Mouse (Mus musculus) kidney, embryonic 14.5 days (tissue): ENCODE data around the gene Cox10. TPM values are rescaled to one million over a fixed set of nuclear protein-coding genes. Genes with fewer than 3 reads are reported as not detected.

Experiments
- ATAC-seq: fragments of 200-750 bp; cut with Nextera tagmentation; 2 replicates; pipeline ENCODE4 v1.8.0; 2017; ENCODE audit warnings: moderate number of reproducible peaks, mild to moderate bottlenecking, moderate TSS enrichment, moderate library complexity; ENCODE audit not compliant: low FRiP score, low TSS enrichment
- H3K27ac ChIP-seq: fragments of 300-500 bp; sonication (generic); 2 replicates; pipeline ENCODE4 v1.5.1; 2014; ENCODE audit warnings: low read depth, mild to moderate bottlenecking, low read length, moderate library complexity, mixed read lengths
- H3K27me3 ChIP-seq: fragments of 300-500 bp; sonication (generic); 2 replicates; pipeline ENCODE4 v1.6.1; 2014; ENCODE audit warnings: mild to moderate bottlenecking, low read length; ENCODE audit not compliant: control insufficient read depth, insufficient read depth
- H3K36me3 ChIP-seq: fragments of 300-500 bp; sonication (generic); 2 replicates; pipeline ENCODE4 v1.6.1; 2014; ENCODE audit warnings: low read length, mixed read lengths; ENCODE audit not compliant: control insufficient read depth, insufficient read depth
- H3K4me1 ChIP-seq: fragments of 300-500 bp; sonication (generic); 2 replicates; pipeline ENCODE4 v1.6.1; 2014; ENCODE audit warnings: low read length, mixed read lengths; ENCODE audit not compliant: control insufficient read depth, insufficient read depth
- H3K4me2 ChIP-seq: fragments of 300-500 bp; sonication (generic); replicated peaks from 2 replicates; pipeline ENCODE4 v1.6.1; 2014; ENCODE audit warnings: low read depth, mild to moderate bottlenecking, low read length
- H3K4me3 ChIP-seq: fragments of 300-500 bp; sonication (generic); 2 replicates; pipeline ENCODE4 v1.5.1; 2014; ENCODE audit warnings: mild to moderate bottlenecking, low read length
- H3K9ac ChIP-seq: fragments of 300-500 bp; sonication (generic); 2 replicates; pipeline ENCODE4 v1.6.1; 2014; ENCODE audit warnings: low read depth, mild to moderate bottlenecking, low read length, moderate library complexity
- H3K9me3 ChIP-seq: fragments of 300-500 bp; sonication (generic); 2 replicates; pipeline ENCODE4 v1.6.1; 2016; ENCODE audit warnings: low read length; ENCODE audit not compliant: control insufficient read depth
- WGBS: fragments of 180-500 bp; shearing (Covaris S2); extraction: QIAGEN DNeasy Blood & Tissue Kit; methylation state at CpG from one replicate; pipeline ENCODE4 v1.1.7; 2014; 5-methylcytosine and 5-hydroxymethylcytosine counted together
- polyA plus RNA-seq: library from polyadenylated mRNA; unstranded; fragments of >200 nt; fragmentation: Nextera tagmentation; extraction: Ambion mirVana; gene quantifications from 2 replicates; pipeline ENCODE4 v1.2.1, GENCODE M21; 2014

Gene Cox10
- polyA plus RNA-seq, 1 experiment from 2014 or later, result 30.2 TPM

DNA sequence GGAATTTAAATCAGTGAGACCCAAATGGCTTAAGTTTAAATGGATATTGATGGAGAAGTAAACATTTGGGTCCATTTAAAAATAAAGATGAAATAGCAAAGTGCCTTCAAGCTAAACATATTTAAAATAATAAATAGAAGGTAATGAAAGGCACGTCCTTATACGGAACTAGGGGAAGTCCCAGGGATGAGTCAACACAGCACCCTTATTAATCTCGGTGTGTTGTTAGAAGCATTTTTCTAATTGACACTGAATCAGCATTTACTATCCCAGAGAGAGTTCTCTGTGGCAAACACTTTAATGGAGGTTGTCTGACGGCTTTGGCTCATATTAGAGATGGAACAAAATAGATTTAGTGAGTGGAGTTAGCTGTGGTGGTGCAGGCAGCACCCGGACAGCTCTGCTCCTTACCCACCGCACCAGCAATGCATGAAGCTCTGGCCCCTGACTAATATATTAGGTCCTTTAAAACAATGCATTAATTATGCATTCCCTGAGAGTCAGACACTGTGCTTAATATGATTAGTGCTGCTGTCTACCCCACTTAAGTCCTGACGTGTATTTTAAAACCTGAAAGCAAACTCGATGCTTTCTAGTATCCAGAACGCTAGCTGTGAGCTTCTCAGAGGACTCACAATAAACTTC is 56.7 kb downstream of the Cox10 start:
- no peak for ATAC-seq
- WGBS, result 35% methylated on average over 9 of the region's 9 CpGs
- Histone ChIP-seq H3K36me3 (no peaks in the 10 kb centered on the region), H3K4me3 (no peak overlapping the region), H3K9me3 (no peaks in the 10 kb centered on the region), H3K27me3 (no peaks in the 10 kb centered on the region), H3K9ac (no peak overlapping the region), H3K27ac (no peak overlapping the region), H3K4me1 (no peaks in the 10 kb centered on the region; the same call in none of the 2 replicates), H3K4me2 (no peak overlapping the region)

DNA sequence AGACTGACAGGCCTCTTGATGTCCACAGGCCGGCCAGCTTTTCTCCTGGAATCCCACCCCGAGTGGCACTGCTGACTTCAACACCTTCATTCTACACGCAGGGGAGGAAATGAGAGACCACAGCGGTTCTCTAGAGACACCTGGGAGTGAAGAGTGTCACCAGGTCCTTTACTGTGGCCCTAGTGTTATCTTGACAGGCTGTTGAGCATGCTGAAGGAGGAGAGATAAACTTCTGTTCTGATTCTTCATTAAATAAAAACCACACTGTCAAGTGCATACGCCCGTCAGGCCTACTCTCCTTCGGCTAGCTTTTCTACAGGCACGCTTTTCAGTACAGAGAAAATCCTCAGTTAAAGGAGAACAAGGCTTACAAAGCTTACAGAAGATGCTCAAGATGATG is 60.0 kb downstream of the Cox10 start:
- 75% methylated on average over 8 of the region's 8 CpGs for WGBS
- ATAC-seq, result no peak
- H3K36me3 ChIP-seq, result no peaks in the 10 kb centered on the region
- no peaks in the 10 kb centered on the region; the same call in 1 of the 2 replicates for H3K4me1 ChIP-seq
- H3K9me3 ChIP-seq, result no peaks in the 10 kb centered on the region
- no peak overlapping the region for H3K27ac ChIP-seq
- H3K4me3 ChIP-seq, result no peak overlapping the region
- H3K4me2 ChIP-seq, result no peak overlapping the region
- H3K9ac ChIP-seq, result no peak overlapping the region
- no peaks in the 10 kb centered on the region for H3K27me3 ChIP-seq

DNA sequence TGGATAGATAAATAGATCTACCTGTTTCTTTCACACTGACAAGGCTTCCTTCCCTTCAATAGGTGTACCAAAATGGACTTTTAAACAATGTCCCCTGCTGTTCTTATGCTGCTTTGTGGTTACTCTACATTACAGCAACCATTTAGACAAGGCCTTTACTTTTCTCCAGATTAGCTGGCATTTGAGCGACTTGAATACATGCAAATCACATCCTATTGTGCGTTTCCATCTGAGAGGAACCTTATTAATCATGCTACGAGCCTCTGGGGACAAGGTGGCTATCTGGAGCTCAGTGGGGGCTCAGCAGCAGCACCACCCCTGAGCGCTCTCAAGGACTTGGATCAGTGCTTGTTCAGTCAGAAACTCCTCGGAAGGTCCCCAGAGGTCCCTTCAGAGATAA is 61.1 kb downstream of the Cox10 start:
- 76% methylated on average over 5 of the region's 5 CpGs for WGBS
- Histone ChIP-seq H3K4me2 (no peak overlapping the region), H3K4me3 (no peak overlapping the region), H3K27ac (no peak overlapping the region), H3K36me3 (no peaks in the 10 kb centered on the region), H3K9me3 (no peaks in the 10 kb centered on the region), H3K9ac (no peak overlapping the region), H3K27me3 (no peaks in the 10 kb centered on the region), H3K4me1 (no peaks in the 10 kb centered on the region)
- no peak for ATAC-seq

GRCm38 (mm10) chr11:64015309-64015708 is 64.0 kb downstream of the Cox10 start:
- 83% methylated on average over 6 of the region's 6 CpGs for WGBS

DNA sequence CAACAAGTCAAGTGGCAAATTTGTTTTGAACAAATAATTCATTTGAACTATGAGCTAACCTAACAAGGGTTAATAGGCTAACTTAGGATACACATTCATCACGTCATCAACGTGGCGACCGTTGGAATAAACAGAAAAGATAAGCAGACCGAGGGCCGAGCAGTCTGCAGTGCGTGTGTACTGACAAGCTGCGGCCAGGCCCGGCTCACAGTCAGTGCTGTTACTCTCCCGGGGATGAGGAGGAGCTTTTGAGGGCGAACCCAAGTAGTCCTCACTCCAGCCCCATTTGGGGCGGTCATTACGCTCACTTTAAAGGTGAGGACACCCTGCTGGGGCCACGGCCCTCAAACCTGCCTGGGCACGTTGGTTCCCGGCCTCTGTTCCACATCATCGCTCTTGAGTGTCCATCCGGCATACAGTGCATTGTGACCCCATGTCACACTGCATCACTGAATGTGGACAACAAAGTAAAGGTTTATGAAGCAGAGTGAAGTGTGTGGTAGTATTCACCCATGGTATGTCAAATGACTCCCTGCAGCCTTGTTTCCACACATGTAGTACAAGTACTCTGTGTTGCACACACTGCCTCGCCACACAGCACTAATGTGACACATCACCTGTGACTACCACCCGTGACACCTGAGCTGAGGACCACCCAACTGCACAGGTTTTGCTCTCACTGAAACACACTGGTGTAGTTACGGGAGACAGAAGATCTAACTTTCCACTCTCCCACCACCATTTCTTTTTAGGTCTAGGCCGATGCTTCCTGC is 68.4 kb downstream of the Cox10 start:
- H3K27ac ChIP-seq, result no peak overlapping the region
- 32% methylated on average over 22 of the region's 22 CpGs for WGBS
- ATAC-seq, result peak; percentile 49

More at GRCm38 (mm10) chr11:64015309-64015708, 64.0 kb downstream of the Cox10 start:
- Histone ChIP-seq H3K4me1 (no peaks in the 10 kb centered on the region; the same call in 1 of the 2 replicates), H3K4me3 (no peak overlapping the region), H3K9ac (no peak overlapping the region), H3K4me2 (no peak overlapping the region), H3K36me3 (no peaks in the 10 kb centered on the region), H3K27me3 (no peaks in the 10 kb centered on the region), H3K9me3 (no peaks in the 10 kb centered on the region), H3K27ac (no peak overlapping the region)
- no peak for ATAC-seq

GRCm38 (mm10) chr11:64004152-64004551 is 75.1 kb downstream of the Cox10 start:
- WGBS, result 91% methylated on average over 4 of the region's 4 CpGs
- no peaks in the 10 kb centered on the region; the same call in 1 of the 2 replicates for H3K9me3 ChIP-seq
- H3K4me1 ChIP-seq, result peaks cover 16% of the 10 kb centered on the region
- H3K9ac ChIP-seq, result no peak overlapping the region
- H3K27me3 ChIP-seq, result no peaks in the 10 kb centered on the region
- H3K4me3 ChIP-seq, result no peak overlapping the region
- ATAC-seq, result no peak
- H3K4me2 ChIP-seq, result no peak overlapping the region
- no peaks in the 10 kb centered on the region for H3K36me3 ChIP-seq
- H3K27ac ChIP-seq, result no peak overlapping the region

More for the DNA sequence above, 68.4 kb downstream of the Cox10 start:
- Histone ChIP-seq H3K9me3 (no peaks in the 10 kb centered on the region; the same call in 1 of the 2 replicates), H3K9ac (no peak overlapping the region), H3K4me2 (no peak overlapping the region), H3K27me3 (no peaks in the 10 kb centered on the region), H3K4me3 (no peak overlapping the region), H3K36me3 (no peaks in the 10 kb centered on the region), H3K4me1 (no peaks in the 10 kb centered on the region; the same call in 1 of the 2 replicates)

DNA sequence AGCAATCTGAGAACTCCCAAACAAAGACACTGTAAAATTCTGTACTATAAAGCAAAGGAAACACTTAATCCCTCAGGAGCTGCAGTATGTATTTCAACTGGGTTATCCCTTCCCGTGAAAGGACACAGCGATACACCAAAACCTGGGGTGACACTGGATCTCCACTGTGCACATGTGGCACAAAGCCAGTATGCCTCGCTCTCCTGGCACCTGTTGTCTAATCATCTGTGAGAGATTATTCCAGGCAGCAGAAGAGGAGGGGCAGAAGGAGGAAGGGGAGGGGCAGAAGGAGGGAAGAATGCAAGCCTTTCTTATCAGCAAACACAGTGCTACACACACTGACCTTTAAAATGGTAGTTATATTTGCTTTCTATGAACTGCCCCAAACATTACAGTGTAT is 75.8 kb downstream of the Cox10 start:
- no peaks in the 10 kb centered on the region for H3K36me3 ChIP-seq
- 74% methylated on average over 3 of the region's 3 CpGs for WGBS
- H3K4me3 ChIP-seq, result no peak overlapping the region
- no peaks in the 10 kb centered on the region; the same call in 1 of the 2 replicates for H3K9me3 ChIP-seq
- H3K4me2 ChIP-seq, result no peak overlapping the region
- no peak overlapping the region for H3K27ac ChIP-seq
- H3K27me3 ChIP-seq, result no peaks in the 10 kb centered on the region
- no peak for ATAC-seq
- peaks cover 16% of the 10 kb centered on the region for H3K4me1 ChIP-seq
- H3K9ac ChIP-seq, result no peak overlapping the region

- WGBS, result 87% methylated on average over 2 of the region's 2 CpGs
- H3K4me3 ChIP-seq, result no peak overlapping the region
- no peaks in the 10 kb centered on the region for H3K27me3 ChIP-seq
- H3K27ac ChIP-seq, result no peak overlapping the region
- ATAC-seq, result no peak
- no peak overlapping the region for H3K4me2 ChIP-seq
- H3K4me1 ChIP-seq, result peaks cover 16% of the 10 kb centered on the region
- no peak overlapping the region for H3K9ac ChIP-seq
- H3K9me3 ChIP-seq, result no peaks in the 10 kb centered on the region; the same call in 1 of the 2 replicates
- H3K36me3 ChIP-seq, result no peaks in the 10 kb centered on the region
Measured at GRCm38 (mm10) chr11:64002629-64003028, 76.6 kb downstream of the Cox10 start.

GRCm38 (mm10) chr11:64001111-64001510 is 78.2 kb downstream of the Cox10 start:
- 92% methylated on average over 2 of the region's 2 CpGs for WGBS
- ATAC-seq, result no peak

More at GRCm38 (mm10) chr11:64001111-64001510, 78.2 kb downstream of the Cox10 start:
- no peaks in the 10 kb centered on the region for H3K27me3 ChIP-seq
- peaks cover 16% of the 10 kb centered on the region for H3K4me1 ChIP-seq
- H3K27ac ChIP-seq, result no peak overlapping the region
- no peaks in the 10 kb centered on the region for H3K9me3 ChIP-seq
- no peak overlapping the region for H3K4me3 ChIP-seq
- no peak overlapping the region for H3K9ac ChIP-seq
- no peak overlapping the region for H3K4me2 ChIP-seq
- H3K36me3 ChIP-seq, result no peaks in the 10 kb centered on the region
